Mouse (Mus musculus) liver, postnatal 0 days (tissue): Measurements from ENCODE around the gene Galnt4.

Experiments
- CTCF ChIP-seq: sonication (generic); IDR thresholded peaks from 2 replicates; pipeline ENCODE4 v1.5.1; 2016; ENCODE audit warnings: antibody characterized with exemption, low read depth
- EP300 ChIP-seq: IDR thresholded peaks from 2 replicates; pipeline ENCODE4 v1.6.1; 2016; ENCODE audit warnings: antibody characterized with exemption, low read depth, mild to moderate bottlenecking

- no peak for TF ChIP-seq EP300
- TF ChIP-seq CTCF, result no peak
These were observed 28.4 kb downstream of the Galnt4 start for GRCm38 (mm10) chr10:99136337-99136736.
